Mouse (Mus musculus): ENCODE results near the gene Mtus2. TPM values are rescaled to one million over a fixed set of nuclear protein-coding genes. Genes with fewer than 3 reads are reported as not detected.

The Mtus2 gene
- polyA plus RNA-seq, 1 experiment from 2014 or later, result 17.9 TPM

- Histone ChIP-seq H3K27ac (ENCODE audit: low read length) (no peak overlapping the region), H3K27me3 (replicated peaks; ENCODE audit: control insufficient read depth, insufficient read depth, low read length) (no peaks in the 10 kb centered on the region), H3K4me2 (ENCODE audit: low read length) (no peak overlapping the region), H3K9ac (replicated peaks; ENCODE audit: low read depth, low read length) (no peak overlapping the region), H3K4me3 (replicated peaks; ENCODE audit: low read length) (no peak overlapping the region), H3K9me3 (ENCODE audit: control insufficient read depth, low read length) (no peaks in the 10 kb centered on the region), H3K4me1 (replicated peaks; ENCODE audit: control insufficient read depth, insufficient read depth, low read length) (no peaks in the 10 kb centered on the region), H3K36me3 (ENCODE audit: control insufficient read depth, insufficient read depth) (no peaks in the 10 kb centered on the region)
- 86% methylated on average over 8 of the region's 8 CpGs for WGBS
- ATAC-seq, result no peak
Measured at GRCm38 (mm10) chr5:148015383-148015782, 58.3 kb downstream of the Mtus2 start.

- no peaks in the 10 kb centered on the region for H3K36me3 ChIP-seq (ENCODE audit: control insufficient read depth, insufficient read depth)
- no peak for ATAC-seq
- no peak overlapping the region for H3K4me2 ChIP-seq (ENCODE audit: low read length)
- no peaks in the 10 kb centered on the region for H3K27me3 ChIP-seq (replicated peaks; ENCODE audit: control insufficient read depth, insufficient read depth, low read length)
- H3K4me1 ChIP-seq (replicated peaks; ENCODE audit: control insufficient read depth, insufficient read depth, low read length), result no peaks in the 10 kb centered on the region
- H3K4me3 ChIP-seq (replicated peaks; ENCODE audit: low read length), result no peak overlapping the region
- H3K9ac ChIP-seq (replicated peaks; ENCODE audit: low read depth, low read length), result no peak overlapping the region
- WGBS, result 64% methylated on average over 11 of the region's 11 CpGs
- no peaks in the 10 kb centered on the region for H3K9me3 ChIP-seq (ENCODE audit: control insufficient read depth, low read length)
- no peak overlapping the region for H3K27ac ChIP-seq (ENCODE audit: low read length)
Measured at GRCm38 (mm10) chr5:148017371-148017770, 60.3 kb downstream of the Mtus2 start.

GRCm38 (mm10) chr5:148022784-148023183 lies 65.7 kb downstream of the Mtus2 start:
- Histone ChIP-seq H3K27ac (ENCODE audit: low read length) (no peak overlapping the region), H3K36me3 (ENCODE audit: control insufficient read depth, insufficient read depth) (no peaks in the 10 kb centered on the region), H3K4me1 (replicated peaks; ENCODE audit: control insufficient read depth, insufficient read depth, low read length) (0 out of 2 replicates have a peak, but pooled peaks cover 2% of the 10 kb centered on the region), H3K4me3 (replicated peaks; ENCODE audit: low read length) (no peak overlapping the region), H3K27me3 (replicated peaks; ENCODE audit: control insufficient read depth, insufficient read depth, low read length) (no peaks in the 10 kb centered on the region), H3K9me3 (ENCODE audit: control insufficient read depth, low read length) (no peaks in the 10 kb centered on the region), H3K9ac (replicated peaks; ENCODE audit: low read depth, low read length) (no peak overlapping the region), H3K4me2 (ENCODE audit: low read length) (no peak overlapping the region)
- 90% methylated on average over 4 of the region's 4 CpGs for WGBS
- ATAC-seq, result no peak

- 47% methylated on average over 26 of the region's 26 CpGs for WGBS
- Histone ChIP-seq H3K4me3 (replicated peaks; ENCODE audit: low read length) (no peak overlapping the region), H3K9me3 (ENCODE audit: control insufficient read depth, low read length) (no peaks in the 10 kb centered on the region), H3K36me3 (ENCODE audit: control insufficient read depth, insufficient read depth) (no peaks in the 10 kb centered on the region), H3K27me3 (replicated peaks; ENCODE audit: control insufficient read depth, insufficient read depth, low read length) (no peaks in the 10 kb centered on the region), H3K4me2 (ENCODE audit: low read length) (no peak overlapping the region), H3K4me1 (replicated peaks; ENCODE audit: control insufficient read depth, insufficient read depth, low read length) (0 out of 2 replicates have a peak, but pooled peaks cover 2% of the 10 kb centered on the region), H3K27ac (ENCODE audit: low read length) (no peak overlapping the region), H3K9ac (replicated peaks; ENCODE audit: low read depth, low read length) (no peak overlapping the region)
- no peak for ATAC-seq
Measured at GRCm38 (mm10) chr5:148026401-148027349, 69.6 kb downstream of the Mtus2 start.

- Histone ChIP-seq H3K4me3 (replicated peaks; ENCODE audit: low read length) (no peak overlapping the region), H3K9me3 (ENCODE audit: control insufficient read depth, low read length) (no peaks in the 10 kb centered on the region), H3K27ac (ENCODE audit: low read length) (no peak overlapping the region), H3K27me3 (replicated peaks; ENCODE audit: control insufficient read depth, insufficient read depth, low read length) (no peaks in the 10 kb centered on the region), H3K36me3 (ENCODE audit: control insufficient read depth, insufficient read depth) (no peaks in the 10 kb centered on the region), H3K9ac (replicated peaks; ENCODE audit: low read depth, low read length) (no peak overlapping the region), H3K4me2 (ENCODE audit: low read length) (no peak overlapping the region), H3K4me1 (replicated peaks; ENCODE audit: control insufficient read depth, insufficient read depth, low read length) (0 out of 2 replicates have a peak, but pooled peaks cover 2% of the 10 kb centered on the region)
- ATAC-seq, result no peak
- WGBS, result 68% methylated on average over 13 of the region's 13 CpGs
Measured at GRCm38 (mm10) chr5:148027985-148028384, 70.9 kb downstream of the Mtus2 start.

GRCm38 (mm10) chr5:148041661-148042060 lies 84.5 kb downstream of the Mtus2 start:
- H3K27me3 ChIP-seq (replicated peaks; ENCODE audit: control insufficient read depth, insufficient read depth, low read length), result no peaks in the 10 kb centered on the region

GRCm38 (mm10) chr5:148048200-148048599 lies 91.1 kb downstream of the Mtus2 start:
- peaks cover 2% of the 10 kb centered on the region for H3K4me1 ChIP-seq (replicated peaks; ENCODE audit: control insufficient read depth, insufficient read depth, low read length)
- WGBS, result 82% methylated on average over 11 of the region's 11 CpGs
- ATAC-seq, result no peak
- no peak overlapping the region for H3K9ac ChIP-seq (replicated peaks; ENCODE audit: low read depth, low read length)
- H3K4me3 ChIP-seq (replicated peaks; ENCODE audit: low read length), result no peak overlapping the region
- H3K27me3 ChIP-seq (replicated peaks; ENCODE audit: control insufficient read depth, insufficient read depth, low read length), result no peaks in the 10 kb centered on the region
- no peaks in the 10 kb centered on the region for H3K36me3 ChIP-seq (ENCODE audit: control insufficient read depth, insufficient read depth)
- H3K9me3 ChIP-seq (ENCODE audit: control insufficient read depth, low read length), result no peaks in the 10 kb centered on the region; the same call in 1 of the 2 replicates
- no peak overlapping the region for H3K27ac ChIP-seq (ENCODE audit: low read length)
- H3K4me2 ChIP-seq (ENCODE audit: low read length), result no peak overlapping the region

More at GRCm38 (mm10) chr5:148041661-148042060, 84.5 kb downstream of the Mtus2 start:
- H3K4me2 ChIP-seq (ENCODE audit: low read length), result no peak overlapping the region
- no peak overlapping the region for H3K27ac ChIP-seq (ENCODE audit: low read length)
- 90% methylated on average over 7 of the region's 7 CpGs for WGBS
- H3K9ac ChIP-seq (replicated peaks; ENCODE audit: low read depth, low read length), result no peak overlapping the region
- H3K4me3 ChIP-seq (replicated peaks; ENCODE audit: low read length), result no peak overlapping the region
- H3K36me3 ChIP-seq (ENCODE audit: control insufficient read depth, insufficient read depth), result no peaks in the 10 kb centered on the region
- no peaks in the 10 kb centered on the region; the same call in 1 of the 2 replicates for H3K9me3 ChIP-seq (ENCODE audit: control insufficient read depth, low read length)
- H3K4me1 ChIP-seq (replicated peaks; ENCODE audit: control insufficient read depth, insufficient read depth, low read length), result no peaks in the 10 kb centered on the region
- no peak for ATAC-seq

- ATAC-seq, result no peak
- H3K9me3 ChIP-seq (ENCODE audit: control insufficient read depth, low read length), result no peaks in the 10 kb centered on the region; the same call in 1 of the 2 replicates
- H3K9ac ChIP-seq (replicated peaks; ENCODE audit: low read depth, low read length), result no peak overlapping the region
- WGBS, result 86% methylated on average over 2 of the region's 2 CpGs
- no peaks in the 10 kb centered on the region for H3K36me3 ChIP-seq (ENCODE audit: control insufficient read depth, insufficient read depth)
- H3K4me1 ChIP-seq (replicated peaks; ENCODE audit: control insufficient read depth, insufficient read depth, low read length), result peaks cover 6% of the 10 kb centered on the region
- no peak overlapping the region for H3K4me3 ChIP-seq (replicated peaks; ENCODE audit: low read length)
- H3K27me3 ChIP-seq (replicated peaks; ENCODE audit: control insufficient read depth, insufficient read depth, low read length), result no peaks in the 10 kb centered on the region
- H3K27ac ChIP-seq (ENCODE audit: low read length), result no peak overlapping the region
- H3K4me2 ChIP-seq (ENCODE audit: low read length), result no peak overlapping the region
Measured at GRCm38 (mm10) chr5:148049304-148049703, 92.2 kb downstream of the Mtus2 start.

- Histone ChIP-seq H3K27me3 (replicated peaks; ENCODE audit: control insufficient read depth, insufficient read depth, low read length) (no peaks in the 10 kb centered on the region), H3K27ac (ENCODE audit: low read length) (no peak overlapping the region), H3K4me2 (ENCODE audit: low read length) (no peak overlapping the region), H3K4me1 (replicated peaks; ENCODE audit: control insufficient read depth, insufficient read depth, low read length) (peaks cover 6% of the 10 kb centered on the region), H3K9ac (replicated peaks; ENCODE audit: low read depth, low read length) (no peak overlapping the region), H3K9me3 (ENCODE audit: control insufficient read depth, low read length) (no peaks in the 10 kb centered on the region), H3K4me3 (replicated peaks; ENCODE audit: low read length) (no peak overlapping the region), H3K36me3 (ENCODE audit: control insufficient read depth, insufficient read depth) (no peaks in the 10 kb centered on the region)
- peak; percentile 74; the same call in 1 of the 2 replicates for ATAC-seq
- WGBS, result 58% methylated on average over 13 of the region's 13 CpGs
Measured at GRCm38 (mm10) chr5:148052846-148053608, 95.9 kb downstream of the Mtus2 start.
